Mouse (Mus musculus): ENCODE measurements at regions not wholly inside any gene's neighbourhood (a gene's known extent, or its start where the extent isn't known, plus 50 kb on each side); places are given as distances from the start of the nearest gene placed in this dataset.

DNA sequence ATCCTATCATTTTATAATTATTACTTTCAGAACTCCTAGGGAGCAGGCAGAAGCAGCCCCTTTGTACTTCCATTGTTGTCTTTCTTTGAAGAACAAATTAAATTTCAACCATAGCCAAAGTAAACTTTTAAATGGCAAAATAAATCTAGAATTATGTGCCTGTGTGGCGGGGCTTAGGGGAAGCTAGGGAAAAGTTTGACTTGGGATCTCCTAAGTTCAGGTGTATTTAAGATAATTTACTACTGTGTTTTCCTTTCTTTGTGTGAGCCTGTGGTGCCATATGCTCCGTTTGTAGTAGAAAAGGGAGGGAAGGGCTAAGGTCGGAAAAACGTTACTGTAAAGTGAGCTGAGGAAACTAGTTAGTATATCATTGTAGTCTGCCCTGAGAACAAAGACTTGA lies 1062.5 kb upstream of the Zeb2 start:
- WGBS, result 72% methylated on average over 4 of the region's 4 CpGs
- no peaks in the 10 kb centered on the region for H3K4me1 ChIP-seq (ENCODE audit: control insufficient read depth, insufficient read depth, low read length)
- H3K4me3 ChIP-seq (replicated peaks; ENCODE audit: control insufficient read depth, low read depth, low read length), result no peak overlapping the region
- TF ChIP-seq POLR2A (IDR thresholded peaks at IDR 0.05; ENCODE audit: borderline replicate concordance, control insufficient read depth, low read depth, low read length), result no peak
- no peak for TF ChIP-seq CTCF (IDR thresholded peaks at IDR 0.05; ENCODE audit: control insufficient read depth, insufficient read depth, low read length)
- no peak overlapping the region for H3K27ac ChIP-seq (ENCODE audit: control insufficient read depth, insufficient read depth, low read depth, low read length, poor library complexity)

GRCm38 (mm10) chr2:46168488-46168887 lies 1051.3 kb upstream of the Zeb2 start:
- Histone ChIP-seq H3K27ac (ENCODE audit: control insufficient read depth, insufficient read depth, low read depth, low read length, poor library complexity) (no peak overlapping the region), H3K4me3 (replicated peaks; ENCODE audit: control insufficient read depth, low read depth, low read length) (no peak overlapping the region), H3K4me1 (ENCODE audit: control insufficient read depth, insufficient read depth, low read length) (no peaks in the 10 kb centered on the region)
- TF ChIP-seq POLR2A (IDR thresholded peaks at IDR 0.05; ENCODE audit: borderline replicate concordance, control insufficient read depth, low read depth, low read length), result no peak
- TF ChIP-seq CTCF (IDR thresholded peaks at IDR 0.05; ENCODE audit: control insufficient read depth, insufficient read depth, low read length), result no peak
- WGBS, result 14% methylated on average over 1 of the region's 1 CpGs

DNA sequence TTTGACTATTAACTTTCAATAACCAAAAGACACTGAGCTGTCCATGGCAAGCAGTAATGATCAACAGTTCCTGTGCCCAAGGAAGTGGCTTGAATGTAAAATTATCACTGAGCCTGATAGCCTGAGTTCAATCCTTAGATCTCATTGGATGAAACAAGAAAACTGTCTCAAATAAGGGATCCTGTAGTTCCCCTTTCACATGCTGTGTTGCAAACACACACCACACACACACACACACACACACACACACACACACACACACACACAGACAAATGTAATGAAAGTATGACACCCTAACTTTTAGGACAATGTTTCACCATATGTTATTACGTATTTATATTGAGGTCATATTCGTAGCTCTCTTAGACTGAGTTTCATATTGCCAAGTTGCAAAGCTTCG lies 1032.7 kb upstream of the Zeb2 start:
- no peaks in the 10 kb centered on the region for H3K4me1 ChIP-seq (ENCODE audit: control insufficient read depth, insufficient read depth, low read length)
- 75% methylated on average over 3 of the region's 3 CpGs for WGBS
- no peak overlapping the region for H3K27ac ChIP-seq (ENCODE audit: control insufficient read depth, insufficient read depth, low read depth, low read length, poor library complexity)
- no peak for TF ChIP-seq POLR2A (IDR thresholded peaks at IDR 0.05; ENCODE audit: borderline replicate concordance, control insufficient read depth, low read depth, low read length)
- no peak for TF ChIP-seq CTCF (IDR thresholded peaks at IDR 0.05; ENCODE audit: control insufficient read depth, insufficient read depth, low read length)
- H3K4me3 ChIP-seq (replicated peaks; ENCODE audit: control insufficient read depth, low read depth, low read length), result no peak overlapping the region

GRCm38 (mm10) chr2:46119871-46120270 lies 1002.7 kb upstream of the Zeb2 start:
- H3K4me1 ChIP-seq (ENCODE audit: control insufficient read depth, insufficient read depth, low read length), result no peaks in the 10 kb centered on the region
- WGBS, result 14% methylated on average over 3 of the region's 3 CpGs
- no peak overlapping the region for H3K27ac ChIP-seq (ENCODE audit: control insufficient read depth, insufficient read depth, low read depth, low read length, poor library complexity)
- H3K4me3 ChIP-seq (replicated peaks; ENCODE audit: control insufficient read depth, low read depth, low read length), result no peak overlapping the region
- no peak for TF ChIP-seq CTCF (IDR thresholded peaks at IDR 0.05; ENCODE audit: control insufficient read depth, insufficient read depth, low read length)
- no peak for TF ChIP-seq POLR2A (IDR thresholded peaks at IDR 0.05; ENCODE audit: borderline replicate concordance, control insufficient read depth, low read depth, low read length)

DNA sequence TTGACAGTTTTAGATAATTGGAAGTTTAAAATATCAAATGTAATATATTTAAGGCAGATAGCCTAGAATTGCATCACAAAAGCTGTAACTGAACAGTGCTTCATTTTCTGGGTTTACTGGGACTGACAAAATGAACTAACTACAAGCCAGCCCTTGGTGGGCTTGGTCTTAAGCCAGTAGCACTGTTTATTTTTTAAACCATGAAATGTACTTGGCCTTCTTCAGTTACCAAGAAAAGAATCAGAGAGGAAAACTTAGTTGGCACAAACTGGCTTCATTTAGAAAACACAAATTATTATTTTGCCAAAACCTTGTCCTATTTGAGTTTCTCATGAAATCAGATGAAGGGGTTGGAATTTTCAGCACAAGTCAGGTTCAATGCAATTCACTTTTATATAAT lies 989.8 kb upstream of the Zeb2 start:
- H3K4me3 ChIP-seq (replicated peaks; ENCODE audit: control insufficient read depth, low read depth, low read length), result no peak overlapping the region
- TF ChIP-seq POLR2A (IDR thresholded peaks at IDR 0.05; ENCODE audit: borderline replicate concordance, control insufficient read depth, low read depth, low read length), result no peak
- TF ChIP-seq CTCF (IDR thresholded peaks at IDR 0.05; ENCODE audit: control insufficient read depth, insufficient read depth, low read length), result no peak
- H3K4me1 ChIP-seq (ENCODE audit: control insufficient read depth, insufficient read depth, low read length), result no peaks in the 10 kb centered on the region
- no peak overlapping the region for H3K27ac ChIP-seq (ENCODE audit: control insufficient read depth, insufficient read depth, low read depth, low read length, poor library complexity)

GRCm38 (mm10) chr2:46065034-46065802 lies 948.0 kb upstream of the Zeb2 start:
- TF ChIP-seq CTCF (IDR thresholded peaks at IDR 0.05; ENCODE audit: control insufficient read depth, insufficient read depth, low read length), result no peak
- WGBS, result 80% methylated on average over 7 of the region's 7 CpGs
- H3K4me3 ChIP-seq (replicated peaks; ENCODE audit: control insufficient read depth, low read depth, low read length), result no peak overlapping the region
- H3K4me1 ChIP-seq (ENCODE audit: control insufficient read depth, insufficient read depth, low read length), result no peaks in the 10 kb centered on the region
- no peak overlapping the region for H3K27ac ChIP-seq (ENCODE audit: control insufficient read depth, insufficient read depth, low read depth, low read length, poor library complexity)

GRCm38 (mm10) chr2:46055729-46056128 lies 938.5 kb upstream of the Zeb2 start:
- Histone ChIP-seq H3K4me1 (ENCODE audit: control insufficient read depth, insufficient read depth, low read length) (no peaks in the 10 kb centered on the region; the same call in 1 of the 2 replicates), H3K4me3 (replicated peaks; ENCODE audit: control insufficient read depth, low read depth, low read length) (no peak overlapping the region), H3K27ac (ENCODE audit: control insufficient read depth, insufficient read depth, low read depth, low read length, poor library complexity) (no peak overlapping the region)
- no peak for TF ChIP-seq CTCF (IDR thresholded peaks at IDR 0.05; ENCODE audit: control insufficient read depth, insufficient read depth, low read length)
- TF ChIP-seq POLR2A (IDR thresholded peaks at IDR 0.05; ENCODE audit: borderline replicate concordance, control insufficient read depth, low read depth, low read length), result no peak
- WGBS, result 41% methylated on average over 8 of the region's 8 CpGs

- Histone ChIP-seq H3K4me3 (replicated peaks; ENCODE audit: control insufficient read depth, low read depth, low read length) (no peak overlapping the region), H3K27ac (ENCODE audit: control insufficient read depth, insufficient read depth, low read depth, low read length, poor library complexity) (no peak overlapping the region), H3K4me1 (ENCODE audit: control insufficient read depth, insufficient read depth, low read length) (no peaks in the 10 kb centered on the region; the same call in 1 of the 2 replicates)
- TF ChIP-seq POLR2A (IDR thresholded peaks at IDR 0.05; ENCODE audit: borderline replicate concordance, control insufficient read depth, low read depth, low read length) (no peak), CTCF (IDR thresholded peaks at IDR 0.05; ENCODE audit: control insufficient read depth, insufficient read depth, low read length) (no peak)
- WGBS, result 83% methylated on average over 7 of the region's 7 CpGs
Measured at GRCm38 (mm10) chr2:46054902-46055301, 937.7 kb upstream of the Zeb2 start.

- no peak overlapping the region for H3K27ac ChIP-seq (ENCODE audit: control insufficient read depth, insufficient read depth, low read depth, low read length, poor library complexity)
- H3K4me3 ChIP-seq (replicated peaks; ENCODE audit: control insufficient read depth, low read depth, low read length), result no peak overlapping the region
- H3K4me1 ChIP-seq (ENCODE audit: control insufficient read depth, insufficient read depth, low read length), result no peaks in the 10 kb centered on the region
- WGBS, result 82% methylated on average over 1 of the region's 1 CpGs
- TF ChIP-seq POLR2A (IDR thresholded peaks at IDR 0.05; ENCODE audit: borderline replicate concordance, control insufficient read depth, low read depth, low read length) (no peak), CTCF (IDR thresholded peaks at IDR 0.05; ENCODE audit: control insufficient read depth, insufficient read depth, low read length) (no peak)
Measured at GRCm38 (mm10) chr2:46021854-46022253, 904.7 kb upstream of the Zeb2 start.
